Mouse (Mus musculus) liver, postnatal 0 days (tissue): ENCODE results near the gene Gnao1. TPM values are rescaled to one million over a fixed set of nuclear protein-coding genes. Genes with fewer than 3 reads are reported as not detected.

Experiments used
- ATAC-seq: fragments of 200-750 bp; cut with Nextera tagmentation; 2 replicates; pipeline ENCODE4 v1.8.0; 2017; ENCODE audit warnings: mild to moderate bottlenecking, moderate library complexity
- DNase-seq: peaks from one replicate; pipeline ENCODE4 v3.0.0-alpha.2; 2016
- H3K27ac ChIP-seq: fragments of 300-500 bp; sonication (generic); 2 replicates; pipeline ENCODE4 v1.5.1; 2014; ENCODE audit warnings: antibody characterized with exemption, moderate library complexity, mild to moderate bottlenecking, low read depth
- H3K27me3 ChIP-seq: fragments of 300-500 bp; sonication (generic); 2 replicates; pipeline ENCODE4 v1.6.1; 2014; ENCODE audit warnings: low read length, control low read depth, mixed read lengths; ENCODE audit not compliant: insufficient read depth
- H3K36me3 ChIP-seq: fragments of 300-500 bp; sonication (generic); replicated peaks from 2 replicates; pipeline ENCODE4 v1.6.1; 2014; ENCODE audit warnings: mild to moderate bottlenecking, control low read depth, low read length, moderate library complexity, mixed read lengths; ENCODE audit not compliant: insufficient read depth
- H3K4me1 ChIP-seq: fragments of 300-500 bp; sonication (generic); 2 replicates; pipeline ENCODE4 v1.6.1; 2014; ENCODE audit warnings: antibody characterized with exemption, mild to moderate bottlenecking, control low read depth; ENCODE audit not compliant: insufficient read depth
- H3K4me2 ChIP-seq: fragments of 300-500 bp; sonication (generic); 2 replicates; pipeline ENCODE4 v1.6.1; 2014; ENCODE audit warnings: low read depth, mild to moderate bottlenecking, low read length, moderate library complexity, mixed read lengths
- H3K4me3 ChIP-seq: fragments of 300-500 bp; sonication (generic); 2 replicates; pipeline ENCODE4 v1.5.1; 2014; ENCODE audit warnings: low read depth, low read length
- H3K9ac ChIP-seq: fragments of 300-500 bp; sonication (generic); replicated peaks from 2 replicates; pipeline ENCODE4 v1.6.1; 2014; ENCODE audit warnings: mild to moderate bottlenecking, moderate library complexity
- H3K9me3 ChIP-seq: fragments of 300-500 bp; sonication (generic); 2 replicates; pipeline ENCODE4 v1.6.1; 2016; ENCODE audit warnings: mild to moderate bottlenecking, control low read depth, low read length, mixed read lengths
- CTCF ChIP-seq: sonication (generic); IDR thresholded peaks from 2 replicates; pipeline ENCODE4 v1.5.1; 2016; ENCODE audit warnings: antibody characterized with exemption, low read depth
- EP300 ChIP-seq: IDR thresholded peaks from 2 replicates; pipeline ENCODE4 v1.6.1; 2016; ENCODE audit warnings: antibody characterized with exemption, low read depth, mild to moderate bottlenecking
- WGBS: fragments of 180-500 bp; shearing (Covaris S2); extraction: QIAGEN DNeasy Blood & Tissue Kit; methylation state at CpG from one replicate; pipeline ENCODE4 v1.1.7; 2014; ENCODE audit not compliant: insufficient replicate concordance; 5-methylcytosine and 5-hydroxymethylcytosine counted together
- polyA plus RNA-seq: library from polyadenylated mRNA; unstranded; fragments of >200 nt; fragmentation: Nextera tagmentation; extraction: Ambion mirVana; gene quantifications from 2 replicates; pipeline ENCODE4 v1.2.1, GENCODE M21; 2015

Gnao1 gene
- polyA plus RNA-seq, 1 experiment from 2014 or later: 0.08 TPM

DNA sequence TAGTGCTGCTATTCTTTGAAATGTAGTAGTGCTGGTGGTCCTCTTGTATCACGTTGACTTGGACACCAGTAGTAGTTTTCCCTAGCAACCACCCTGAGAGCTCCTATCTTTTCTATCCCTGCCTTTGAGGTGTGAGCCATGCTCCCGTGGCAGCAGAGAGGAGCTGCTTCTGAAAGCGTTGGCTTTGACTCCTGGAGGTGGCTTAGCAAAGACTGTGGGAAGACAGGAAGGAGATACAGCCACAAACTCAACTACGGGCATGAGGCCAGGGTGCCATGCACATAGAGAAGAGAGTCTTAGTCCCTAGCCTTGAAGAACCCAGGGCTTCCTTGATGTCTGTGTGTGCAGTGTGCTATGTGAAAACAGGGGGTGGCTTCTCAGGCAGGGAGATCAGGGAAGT lies 10.2 kb downstream of the Gnao1 start:
- H3K36me3 ChIP-seq: no peaks in the 10 kb centered on the region
- no peaks in the 10 kb centered on the region for H3K9me3 ChIP-seq
- H3K27ac ChIP-seq: no peak overlapping the region
- WGBS: 70% methylated on average over 4 of the region's 4 CpGs
- no peaks in the 10 kb centered on the region for H3K27me3 ChIP-seq
- H3K4me1 ChIP-seq: no peaks in the 10 kb centered on the region
- no peak overlapping the region for H3K9ac ChIP-seq
- no peak overlapping the region for H3K4me3 ChIP-seq
- H3K4me2 ChIP-seq: no peak overlapping the region
- TF ChIP-seq CTCF: no peak
- TF ChIP-seq EP300: no peak
- DNase-seq (no peak), ATAC-seq (no peak)

GRCm38 (mm10) chr8:93821327-93821726 lies 11.6 kb downstream of the Gnao1 start:
- Histone ChIP-seq H3K4me1 (no peaks in the 10 kb centered on the region), H3K9ac (no peak overlapping the region), H3K4me3 (no peak overlapping the region), H3K36me3 (no peaks in the 10 kb centered on the region), H3K27me3 (no peaks in the 10 kb centered on the region), H3K27ac (no peak overlapping the region), H3K9me3 (no peaks in the 10 kb centered on the region), H3K4me2 (no peak overlapping the region)
- ATAC-seq (no peak), DNase-seq (no peak)
- 71% methylated on average over 7 of the region's 7 CpGs for WGBS
- TF ChIP-seq EP300 (no peak), CTCF (no peak)

GRCm38 (mm10) chr8:93825317-93825716 lies 15.6 kb downstream of the Gnao1 start:
- H3K27me3 ChIP-seq: no peaks in the 10 kb centered on the region
- H3K4me2 ChIP-seq: no peak overlapping the region
- H3K9me3 ChIP-seq: no peaks in the 10 kb centered on the region
- TF ChIP-seq EP300 (no peak), CTCF (no peak)
- no peak for ATAC-seq
- H3K36me3 ChIP-seq: no peaks in the 10 kb centered on the region
- no peak overlapping the region for H3K27ac ChIP-seq
- no peak overlapping the region for H3K9ac ChIP-seq
- 31% methylated on average over 4 of the region's 4 CpGs for WGBS
- no peak overlapping the region for H3K4me3 ChIP-seq
- no peaks in the 10 kb centered on the region for H3K4me1 ChIP-seq
- DNase-seq: no peak

GRCm38 (mm10) chr8:93830626-93831025 lies 20.9 kb downstream of the Gnao1 start:
- Histone ChIP-seq H3K36me3 (no peaks in the 10 kb centered on the region), H3K4me2 (no peak overlapping the region), H3K27ac (no peak overlapping the region), H3K9me3 (no peaks in the 10 kb centered on the region), H3K4me3 (no peak overlapping the region), H3K9ac (no peak overlapping the region), H3K27me3 (no peaks in the 10 kb centered on the region), H3K4me1 (no peaks in the 10 kb centered on the region)
- WGBS: 81% methylated on average over 3 of the region's 3 CpGs
- TF ChIP-seq CTCF: no peak
- no peak for TF ChIP-seq EP300
- no peak for DNase-seq
- ATAC-seq: no peak

DNA sequence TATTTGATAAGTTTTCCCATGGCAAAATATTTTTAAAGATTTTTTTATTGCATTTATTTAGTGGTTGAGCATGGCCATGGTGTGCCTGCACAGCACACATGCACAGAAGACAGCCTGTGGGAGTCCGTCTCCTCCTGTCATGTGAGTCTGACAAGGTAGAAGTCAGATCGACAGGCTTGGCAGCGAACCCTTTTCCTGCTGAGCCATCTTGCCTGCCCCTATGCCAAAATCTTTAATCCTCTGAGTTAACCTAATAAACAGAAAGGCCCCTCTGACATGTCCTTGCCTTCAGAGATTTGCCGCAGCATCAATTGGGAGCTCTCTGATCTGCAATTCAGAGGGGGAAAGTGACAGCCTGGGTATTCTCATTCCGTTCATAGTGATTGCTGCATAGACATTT lies 26.0 kb downstream of the Gnao1 start:
- H3K27me3 ChIP-seq: no peaks in the 10 kb centered on the region
- H3K4me3 ChIP-seq: no peak overlapping the region
- TF ChIP-seq CTCF: no peak
- no peak for TF ChIP-seq EP300
- 73% methylated on average over 5 of the region's 5 CpGs for WGBS
- no peaks in the 10 kb centered on the region for H3K9me3 ChIP-seq
- no peaks in the 10 kb centered on the region for H3K4me1 ChIP-seq
- ATAC-seq (no peak), DNase-seq (no peak)
- no peak overlapping the region for H3K9ac ChIP-seq
- H3K27ac ChIP-seq: no peak overlapping the region
- no peaks in the 10 kb centered on the region for H3K36me3 ChIP-seq
- no peak overlapping the region for H3K4me2 ChIP-seq

- H3K9ac ChIP-seq: no peak overlapping the region
- no peaks in the 10 kb centered on the region for H3K36me3 ChIP-seq
- 57% methylated on average over 8 of the region's 8 CpGs for WGBS
- H3K9me3 ChIP-seq: no peaks in the 10 kb centered on the region
- no peak overlapping the region for H3K27ac ChIP-seq
- no peaks in the 10 kb centered on the region for H3K27me3 ChIP-seq
- TF ChIP-seq CTCF (no peak), EP300 (no peak)
- ATAC-seq (no peak), DNase-seq (no peak)
- H3K4me2 ChIP-seq: no peak overlapping the region
- H3K4me1 ChIP-seq: no peaks in the 10 kb centered on the region
- no peak overlapping the region for H3K4me3 ChIP-seq
These were observed 29.3 kb downstream of the Gnao1 start for GRCm38 (mm10) chr8:93839113-93839512.

- no peaks in the 10 kb centered on the region for H3K27me3 ChIP-seq
- peaks cover 5% of the 10 kb centered on the region; the same call in 1 of the 2 replicates for H3K4me1 ChIP-seq
- 59% methylated on average over 4 of the region's 4 CpGs for WGBS
- H3K36me3 ChIP-seq: no peaks in the 10 kb centered on the region
- no peak overlapping the region for H3K9ac ChIP-seq
- no peak for ATAC-seq
- H3K4me2 ChIP-seq: no peak overlapping the region
- no peak overlapping the region for H3K4me3 ChIP-seq
- TF ChIP-seq EP300: no peak
- no peak for TF ChIP-seq CTCF
- no peaks in the 10 kb centered on the region for H3K9me3 ChIP-seq
- no peak overlapping the region for H3K27ac ChIP-seq
- DNase-seq: no peak
These were observed 30.7 kb downstream of the Gnao1 start for GRCm38 (mm10) chr8:93840486-93840885.
